Mouse (Mus musculus): Measurements from ENCODE around the gene Ogt. TPM values are rescaled to one million over a fixed set of nuclear protein-coding genes. Genes with fewer than 3 reads are reported as not detected.

Ogt gene
- 42.8 and 54.2 TPM in 2 replicates for polyA plus RNA-seq (2012; rRNA removed)
- 49.8 and 57.2 TPM in 2 replicates for polyA plus RNA-seq (2014; fragmentation: Nextera tagmentation; extraction: Ambion mirVana)

DNA sequence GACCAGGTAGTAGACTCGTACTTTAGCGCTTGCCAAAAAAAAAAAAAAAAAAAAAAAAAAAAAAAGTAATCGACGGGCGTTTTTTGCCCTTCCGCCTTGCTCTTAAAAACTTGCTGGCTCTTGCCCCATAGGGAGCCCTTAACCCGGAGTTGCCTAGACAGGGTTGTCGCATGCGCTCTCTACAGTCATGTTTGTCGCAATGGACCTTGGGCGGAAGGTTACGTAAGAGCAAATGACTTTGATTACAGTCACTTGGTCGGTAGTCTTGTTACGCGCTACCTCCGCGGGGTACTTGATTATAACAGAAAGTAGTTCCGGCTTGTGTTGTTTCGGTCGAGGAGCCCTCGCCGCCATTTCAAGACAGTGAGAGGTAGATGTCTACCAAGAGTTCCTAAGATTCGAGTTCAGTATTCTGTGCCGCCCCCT lies at the start of gene Ogt:
TSS of gene Ogt (plus strand) at position 320 of the 426 bp plus-strand sequence.
- Histone ChIP-seq H3K36me3 (replicated peaks; ENCODE audit: control insufficient read depth, insufficient read depth, low read depth) (peaks cover 7% of the 10 kb centered on the region), H3K9me3 (ENCODE audit: control insufficient read depth, low read length) (no peaks in the 10 kb centered on the region), H3K4me2 (ENCODE audit: low read depth) (peak within 1 kb of the TSS; percentile 79), H3K4me1 (replicated peaks; ENCODE audit: control insufficient read depth in 2 of 2, insufficient read depth in 2 of 2, low read length in 1 of 2) (peaks cover 0 to 2% of the 10 kb centered on the region in 2 experiments; a peak in 2 of 4 replicates), H3K27me3 (ENCODE audit: control insufficient read depth, insufficient read depth, low read length) (no peaks in the 10 kb centered on the region; the same call in none of the 2 replicates), H3K4me3 (ENCODE audit: insufficient read depth in 1 of 2, low read depth in 2 of 2, low read length in 2 of 2) (peak within 1 kb of the TSS; percentile 77 to 99), H3K27ac (peak within 1 kb of the TSS; percentile 80), H3K9ac (replicated peaks) (peak within 1 kb of the TSS; percentile 90)
- WGBS (ENCODE audit: insufficient replicate concordance) = 8% methylated on average over 24 of the region's 24 CpGs
- TF ChIP-seq CTCF (IDR thresholded peaks at IDR 0.05; ENCODE audit: low read depth) = no peak
- TF ChIP-seq EP300 (IDR thresholded peaks at IDR 0.05; ENCODE audit: low read depth) = peak; percentile 32; the same call in 1 of the 2 replicates
- ATAC-seq (ENCODE audit: insufficient read depth) = peak; percentile 91
- peak; percentile 89 to 91 (median 91) for DNase-seq (ENCODE audit: low read depth in 3 of 3, low spot score in 3 of 3)

DNA sequence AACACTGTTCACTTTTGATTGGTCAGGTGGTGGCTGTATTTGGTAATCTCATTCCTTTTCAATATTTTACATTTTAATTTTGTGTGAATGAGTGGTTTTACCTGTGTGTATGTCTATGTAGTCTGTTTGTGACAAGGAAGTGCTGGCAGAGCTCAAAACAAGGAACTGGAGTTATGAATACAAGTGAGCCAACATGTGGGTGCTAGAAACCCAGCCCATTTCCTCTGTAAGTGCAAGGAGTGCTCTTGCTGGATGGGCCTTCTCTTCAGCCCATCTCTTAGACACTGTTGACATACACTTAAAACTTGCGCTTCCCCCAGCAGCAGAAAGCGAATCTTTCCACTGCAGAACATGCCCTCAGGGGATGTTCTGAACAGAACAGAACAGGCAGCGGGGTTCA lies 23.7 kb upstream of the Ogt start:
- H3K4me3 ChIP-seq (ENCODE audit: insufficient read depth in 1 of 2, low read depth in 2 of 2, low read length in 2 of 2) = no peak overlapping the region
- H3K27ac ChIP-seq = no peak overlapping the region
- no peak overlapping the region for H3K9ac ChIP-seq (replicated peaks)
- TF ChIP-seq CTCF (IDR thresholded peaks at IDR 0.05; ENCODE audit: low read depth) (no peak), EP300 (IDR thresholded peaks at IDR 0.05; ENCODE audit: low read depth) (no peak)
- H3K36me3 ChIP-seq (replicated peaks; ENCODE audit: control insufficient read depth, insufficient read depth, low read depth) = no peaks in the 10 kb centered on the region
- no peaks in the 10 kb centered on the region for H3K9me3 ChIP-seq (ENCODE audit: control insufficient read depth, low read length)
- no peaks in the 10 kb centered on the region for H3K4me1 ChIP-seq (replicated peaks; ENCODE audit: control insufficient read depth in 2 of 2, insufficient read depth in 2 of 2, low read length in 1 of 2)
- no peaks in the 10 kb centered on the region for H3K27me3 ChIP-seq (ENCODE audit: control insufficient read depth, insufficient read depth, low read length)
- no peak overlapping the region for H3K4me2 ChIP-seq (ENCODE audit: low read depth)
- 72% methylated on average over 3 of the region's 3 CpGs for WGBS (ENCODE audit: insufficient replicate concordance)
- DNase-seq (ENCODE audit: low read depth in 3 of 3, low spot score in 3 of 3) = no peak
- ATAC-seq (ENCODE audit: insufficient read depth) = no peak

GRCm38 (mm10) chrX:101617889-101618288 lies 22.0 kb upstream of the Ogt start:
- no peak for TF ChIP-seq CTCF (IDR thresholded peaks at IDR 0.05; ENCODE audit: low read depth)
- Histone ChIP-seq H3K27ac (no peak overlapping the region), H3K4me1 (replicated peaks; ENCODE audit: control insufficient read depth in 2 of 2, insufficient read depth in 2 of 2, low read length in 1 of 2) (no peaks in the 10 kb centered on the region), H3K9ac (replicated peaks) (no peak overlapping the region), H3K9me3 (ENCODE audit: control insufficient read depth, low read length) (no peaks in the 10 kb centered on the region), H3K36me3 (replicated peaks; ENCODE audit: control insufficient read depth, insufficient read depth, low read depth) (no peaks in the 10 kb centered on the region), H3K4me2 (ENCODE audit: low read depth) (no peak overlapping the region), H3K27me3 (ENCODE audit: control insufficient read depth, insufficient read depth, low read length) (no peaks in the 10 kb centered on the region), H3K4me3 (ENCODE audit: insufficient read depth in 1 of 2, low read depth in 2 of 2, low read length in 2 of 2) (no peak overlapping the region)
- 48% methylated on average over 10 of the region's 10 CpGs for WGBS (ENCODE audit: insufficient replicate concordance)
- ATAC-seq (ENCODE audit: insufficient read depth) = no peak
- DNase-seq (ENCODE audit: low read depth in 3 of 3, low spot score in 3 of 3) = no peak

- no peak for DNase-seq (ENCODE audit: low read depth in 3 of 3, low spot score in 3 of 3)
- TF ChIP-seq EP300 (IDR thresholded peaks at IDR 0.05; ENCODE audit: low read depth) = no peak
- TF ChIP-seq CTCF (IDR thresholded peaks at IDR 0.05; ENCODE audit: low read depth) = no peak
- H3K4me3 ChIP-seq (ENCODE audit: insufficient read depth in 1 of 2, low read depth in 2 of 2, low read length in 2 of 2) = no peak overlapping the region
- no peaks in the 10 kb centered on the region for H3K36me3 ChIP-seq (replicated peaks; ENCODE audit: control insufficient read depth, insufficient read depth, low read depth)
- no peak overlapping the region for H3K27ac ChIP-seq
- no peak overlapping the region for H3K9ac ChIP-seq (replicated peaks)
- WGBS (ENCODE audit: insufficient replicate concordance) = 37% methylated on average over 6 of the region's 6 CpGs
- no peak for ATAC-seq (ENCODE audit: insufficient read depth)
- H3K4me2 ChIP-seq (ENCODE audit: low read depth) = no peak overlapping the region
- no peaks in the 10 kb centered on the region for H3K9me3 ChIP-seq (ENCODE audit: control insufficient read depth, low read length)
- no peaks in the 10 kb centered on the region for H3K27me3 ChIP-seq (ENCODE audit: control insufficient read depth, insufficient read depth, low read length)
- H3K4me1 ChIP-seq (replicated peaks; ENCODE audit: control insufficient read depth in 2 of 2, insufficient read depth in 2 of 2, low read length in 1 of 2) = no peaks in the 10 kb centered on the region
Observed at GRCm38 (mm10) chrX:101620317-101620716, 19.5 kb upstream of the Ogt start.

GRCm38 (mm10) chrX:101622539-101622938 lies 17.3 kb upstream of the Ogt start:
- Histone ChIP-seq H3K4me2 (ENCODE audit: low read depth) (no peak overlapping the region), H3K4me3 (ENCODE audit: insufficient read depth in 1 of 2, low read depth in 2 of 2, low read length in 2 of 2) (no peak overlapping the region), H3K36me3 (replicated peaks; ENCODE audit: control insufficient read depth, insufficient read depth, low read depth) (no peaks in the 10 kb centered on the region), H3K27me3 (ENCODE audit: control insufficient read depth, insufficient read depth, low read length) (no peaks in the 10 kb centered on the region), H3K9ac (replicated peaks) (no peak overlapping the region), H3K9me3 (ENCODE audit: control insufficient read depth, low read length) (no peaks in the 10 kb centered on the region), H3K4me1 (replicated peaks; ENCODE audit: control insufficient read depth in 2 of 2, insufficient read depth in 2 of 2, low read length in 1 of 2) (no peaks in the 10 kb centered on the region), H3K27ac (no peak overlapping the region)
- ATAC-seq (ENCODE audit: insufficient read depth) (no peak), DNase-seq (ENCODE audit: low read depth in 3 of 3, low spot score in 3 of 3) (no peak)
- 34% methylated on average over 3 of the region's 3 CpGs for WGBS (ENCODE audit: insufficient replicate concordance)
- TF ChIP-seq EP300 (IDR thresholded peaks at IDR 0.05; ENCODE audit: low read depth) = no peak
- TF ChIP-seq CTCF (IDR thresholded peaks at IDR 0.05; ENCODE audit: low read depth) = no peak
